ENCODE assay signal across 17 mouse cellular contexts in the genomic region with DNA sequence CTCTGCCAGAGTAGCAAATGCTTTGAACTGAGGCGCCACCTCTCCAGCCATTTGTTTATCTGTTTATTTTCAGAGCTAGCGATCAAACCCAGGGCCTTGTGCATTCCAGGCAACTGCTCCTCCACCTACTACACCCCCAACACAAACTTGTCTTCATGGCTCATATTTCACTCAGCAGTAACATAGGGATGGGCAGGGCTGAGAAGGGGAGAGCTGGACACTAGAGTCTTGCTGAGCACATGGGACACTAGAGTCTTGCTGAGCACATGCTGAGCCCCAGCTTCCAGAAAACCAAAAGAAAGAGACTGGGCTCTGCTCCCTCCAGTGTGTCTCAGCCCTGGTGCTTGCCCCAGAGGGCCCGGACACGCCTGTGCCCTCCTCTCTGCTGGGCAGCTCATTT. TPM values are rescaled to one million over a fixed set of nuclear protein-coding genes. Genes with fewer than 3 reads are reported as not detected.
DNase-seq lines count a peak whose midpoint lies in the region; ATAC-seq and TF ChIP-seq lines count a peak whose summit lies in the region.
"Had no signal": no experiment of that assay in that cellular context is flagged by ENCODE, and none has a peak within 500 bp of the region (broad histone marks: within the 10 kb centered on the region; RNA-seq: fewer than 3 reads in every experiment).

No protein-coding gene starts in this region.

- H3K9me3 ChIP-seq in heart, embryonic 10.5 days, result no peaks in the 10 kb centered on the region
- H3K9me3 ChIP-seq in kidney, postnatal 0 days (replicated peaks; ENCODE audit: low read length), result no peaks in the 10 kb centered on the region
- H3K9me3 ChIP-seq in embryonic facial prominence, embryonic 13.5 days, result no peaks in the 10 kb centered on the region
- H3K9me3 ChIP-seq in forebrain, embryonic 13.5 days (replicated peaks), result no peaks in the 10 kb centered on the region
- H3K9me3 ChIP-seq: heart, embryonic 12.5 days; liver, embryonic 12.5 days; lung, embryonic 15.5 days had no signal

- 49% methylated on average over 4 of the region's 4 CpGs for WGBS in heart, embryonic 10.5 days
- 37% methylated on average over 4 of the region's 4 CpGs for WGBS in kidney, postnatal 0 days
- WGBS in embryonic facial prominence, embryonic 13.5 days, result 52% methylated on average over 4 of the region's 4 CpGs
- 75% methylated on average over 4 of the region's 4 CpGs for WGBS in forebrain, embryonic 13.5 days

- H3K4me2 ChIP-seq in kidney, postnatal 0 days (ENCODE audit: low read length), result no peak overlapping the region
- no peak overlapping the region for H3K4me2 ChIP-seq in embryonic facial prominence, embryonic 13.5 days
- H3K4me2 ChIP-seq in myocyte (ENCODE audit: low read depth), result peak overlapping the region; percentile 47
- H3K4me2 ChIP-seq in forebrain, embryonic 13.5 days, result no peak overlapping the region
- H3K4me2 ChIP-seq: heart, embryonic 12.5 days; liver, embryonic 12.5 days; lung, embryonic 15.5 days; midbrain, embryonic 11.5 days had no signal

- peaks cover 9% of the 10 kb centered on the region for H3K27me3 ChIP-seq in heart, embryonic 10.5 days (ENCODE audit: insufficient read depth, poor library complexity, severe bottlenecking)
- no peaks in the 10 kb centered on the region for H3K27me3 ChIP-seq in kidney, postnatal 0 days (ENCODE audit: insufficient read depth, low read length)
- H3K27me3 ChIP-seq in embryonic facial prominence, embryonic 13.5 days, result no peaks in the 10 kb centered on the region
- H3K27me3 ChIP-seq in myocyte (ENCODE audit: control insufficient read depth, insufficient read depth, insufficient read length), result no peaks in the 10 kb centered on the region
- H3K27me3 ChIP-seq in forebrain, embryonic 13.5 days, result no peaks in the 10 kb centered on the region; the same call in 1 of the 2 replicates
- H3K27me3 ChIP-seq: heart, embryonic 12.5 days; lung, embryonic 15.5 days had no signal

- H3ac ChIP-seq in myocyte (ENCODE audit: control insufficient read depth, insufficient read length), result no peak overlapping the region

- H3K36me3 ChIP-seq in heart, embryonic 10.5 days, result no peaks in the 10 kb centered on the region
- H3K36me3 ChIP-seq in kidney, postnatal 0 days (ENCODE audit: insufficient read depth, low read length), result no peaks in the 10 kb centered on the region
- H3K36me3 ChIP-seq in embryonic facial prominence, embryonic 13.5 days, result no peaks in the 10 kb centered on the region
- H3K36me3 ChIP-seq in myocyte (ENCODE audit: control insufficient read depth, insufficient read depth), result no peaks in the 10 kb centered on the region
- H3K36me3 ChIP-seq in forebrain, embryonic 13.5 days (ENCODE audit: poor library complexity, severe bottlenecking), result no peaks in the 10 kb centered on the region
- H3K36me3 ChIP-seq: liver, embryonic 12.5 days; lung, embryonic 15.5 days had no signal

- ATAC-seq in kidney, postnatal 0 days (replicated peaks; ENCODE audit: low FRiP score, low read depth), result no peak
- ATAC-seq in embryonic facial prominence, embryonic 13.5 days (ENCODE audit: insufficient number of reproducible peaks, insufficient read depth, low FRiP score, low TSS enrichment, low read depth), result no peak
- no peak for ATAC-seq in forebrain, embryonic 13.5 days
- ATAC-seq: forebrain, postnatal 0 days; liver, embryonic 12.5 days had no signal

- no peak for DNase-seq in heart, embryonic 10.5 days (ENCODE audit: low spot score)
- no peak for DNase-seq in heart, postnatal 4 days
- peak; percentile 63 for DNase-seq in kidney, postnatal 0 days (ENCODE audit: low spot score)
- no peak for DNase-seq in kidney, adult 18-20 months
- DNase-seq: adrenal gland, adult 2 months; forebrain, postnatal 0 days; kidney, adult 11 months; retina, postnatal 1 day; right cerebral cortex, postnatal 4 days; thymus, adult 2 months had no signal

- H3K4me1 ChIP-seq in heart, embryonic 10.5 days, result peaks cover 82% of the 10 kb centered on the region
- H3K4me1 ChIP-seq in kidney, postnatal 0 days (replicated peaks; ENCODE audit: insufficient read depth, low read length), result peaks cover 10% of the 10 kb centered on the region; the same call in 1 of the 2 replicates
- peaks cover 64% of the 10 kb centered on the region for H3K4me1 ChIP-seq in embryonic facial prominence, embryonic 13.5 days
- peaks cover 34% of the 10 kb centered on the region for H3K4me1 ChIP-seq in forebrain, embryonic 13.5 days

- H3K4me3 ChIP-seq in heart, embryonic 10.5 days, result no peak overlapping the region
- no peak overlapping the region for H3K4me3 ChIP-seq in kidney, postnatal 0 days (replicated peaks; ENCODE audit: low read depth, low read length)
- no peak overlapping the region for H3K4me3 ChIP-seq in embryonic facial prominence, embryonic 13.5 days
- no peak overlapping the region for H3K4me3 ChIP-seq in myocyte
- no peak overlapping the region for H3K4me3 ChIP-seq in forebrain, embryonic 13.5 days
- H3K4me3 ChIP-seq: heart, embryonic 12.5 days; liver, embryonic 12.5 days; lung, embryonic 15.5 days had no signal

- peak; percentile 52 for TF ChIP-seq POLR2A in myocyte (IDR thresholded peaks at IDR 0.05; ENCODE audit: insufficient read length, low read depth)

- peak overlapping the region; percentile 65; the same call in 1 of the 2 replicates for H3K27ac ChIP-seq in heart, embryonic 10.5 days
- no peak overlapping the region for H3K27ac ChIP-seq in kidney, postnatal 0 days
- H3K27ac ChIP-seq in embryonic facial prominence, embryonic 13.5 days, result peak overlapping the region; percentile 57; the same call in 1 of the 2 replicates
- no peak overlapping the region for H3K27ac ChIP-seq in forebrain, embryonic 13.5 days
- H3K27ac ChIP-seq: liver, embryonic 12.5 days; lung, embryonic 15.5 days had no signal

- no peaks in the 10 kb centered on the region for H3K79me2 ChIP-seq in myocyte (ENCODE audit: control insufficient read depth, insufficient read depth)

- H3K9ac ChIP-seq in kidney, postnatal 0 days (ENCODE audit: low read depth, low read length), result no peak overlapping the region
- no peak overlapping the region for H3K9ac ChIP-seq in embryonic facial prominence, embryonic 13.5 days
- no peak overlapping the region for H3K9ac ChIP-seq in forebrain, embryonic 13.5 days
- H3K9ac ChIP-seq: forebrain, postnatal 0 days; heart, embryonic 12.5 days; liver, embryonic 12.5 days; lung, embryonic 15.5 days had no signal

- TF ChIP-seq CTCF in kidney, postnatal 0 days (IDR thresholded peaks at IDR 0.05; ENCODE audit: low read depth), result no peak

TF ChIP-seq in myocyte, 11 proteins besides CTCF, POLR2A, EP300 and RAD21:
- peak in 1 of 3 experiments; percentile 11 for TF ChIP-seq MYOG (IDR thresholded peaks at IDR 0.05; ENCODE audit: control insufficient read depth in 1 of 3, insufficient read depth in 1 of 3, insufficient read length in 2 of 3, low read depth in 2 of 3)
- TF ChIP-seq TCF3 (IDR thresholded peaks at IDR 0.05; ENCODE audit: insufficient read length, low read depth), result no peak
- TF ChIP-seq REST (IDR thresholded peaks at IDR 0.05; ENCODE audit: insufficient read depth, insufficient read length), result no peak
- no peak for TF ChIP-seq USF1 (IDR thresholded peaks at IDR 0.05; ENCODE audit: low read depth)
- TF ChIP-seq MYOD1 (IDR thresholded peaks at IDR 0.05; ENCODE audit: control insufficient read depth in 1 of 3, insufficient read length in 2 of 3, low read depth in 2 of 3), result no peak
- peak; percentile 43 for TF ChIP-seq POLR2AphosphoS2 (IDR thresholded peaks at IDR 0.05; ENCODE audit: insufficient read length, low read depth)
- no peak for TF ChIP-seq MAX (IDR thresholded peaks at IDR 0.05; ENCODE audit: low read depth)
- no peak for TF ChIP-seq E2F4 (IDR thresholded peaks at IDR 0.05; ENCODE audit: insufficient read depth)
- no peak for TF ChIP-seq CEBPB (IDR thresholded peaks at IDR 0.05; ENCODE audit: insufficient read depth, poor library complexity, severe bottlenecking)
- no peak for TF ChIP-seq TCF12 (IDR thresholded peaks at IDR 0.05; ENCODE audit: insufficient read depth, poor library complexity, severe bottlenecking)
- TF ChIP-seq SRF (IDR thresholded peaks at IDR 0.05; ENCODE audit: control insufficient read depth, insufficient read length, low read depth), result no peak
TF ChIP-seq in myocyte: peak in this region for 2.

RNA-seq across cellular contexts. Expression of a gene that starts 7.2 kb away (rescaled TPM):
- 1.00 and 2.2 TPM in 2 replicates for polyA plus RNA-seq in heart, embryonic 10.5 days (2016; fragmentation: Nextera tagmentation; extraction: Ambion mirVana)
- total RNA-seq in heart, postnatal 4 days (2021), result 10 to 100 TPM; 10.7 to 12.1 TPM
- 3.5 and 8.1 TPM in 2 replicates for polyA plus RNA-seq in kidney, postnatal 0 days (2015; fragmentation: Nextera tagmentation; extraction: Ambion mirVana)
- 3.5 and 4.0 TPM in 2 replicates for polyA plus RNA-seq in embryonic facial prominence, embryonic 13.5 days (2015; fragmentation: Nextera tagmentation; extraction: Ambion mirVana)
- 20.5 TPM for polyA plus RNA-seq in myocyte (2012; fragmentation: generic; extraction: Trizol)
- polyA plus RNA-seq in forebrain, embryonic 13.5 days (2015; fragmentation: Nextera tagmentation; extraction: Ambion mirVana), result 1.7 and 2.6 TPM in 2 replicates

RNA-seq across cellular contexts. Expression of a gene that starts 50.9 kb away (rescaled TPM):
- 129 and 140 TPM in 2 replicates for polyA plus RNA-seq in heart, embryonic 10.5 days (2016; fragmentation: Nextera tagmentation; extraction: Ambion mirVana)
- total RNA-seq in heart, postnatal 4 days (2021), result 100 to 1,000 TPM; 139 TPM
- polyA plus RNA-seq in kidney, postnatal 0 days (2015; fragmentation: Nextera tagmentation; extraction: Ambion mirVana), result 131 and 142 TPM in 2 replicates
- 150 and 163 TPM in 2 replicates for polyA plus RNA-seq in embryonic facial prominence, embryonic 13.5 days (2015; fragmentation: Nextera tagmentation; extraction: Ambion mirVana)
- 151 TPM for polyA plus RNA-seq in myocyte (2012; fragmentation: generic; extraction: Trizol)
- 126 and 141 TPM in 2 replicates for polyA plus RNA-seq in forebrain, embryonic 13.5 days (2015; fragmentation: Nextera tagmentation; extraction: Ambion mirVana)

RNA-seq across cellular contexts. Expression of a gene that starts 51.2 kb away (rescaled TPM):
- polyA plus RNA-seq in heart, embryonic 10.5 days (2016; fragmentation: Nextera tagmentation; extraction: Ambion mirVana), result 36.1 and 55.2 TPM in 2 replicates
- total RNA-seq in heart, postnatal 4 days (2021), result 100 to 1,000 TPM; 379 to 401 TPM
- polyA plus RNA-seq in kidney, postnatal 0 days (2015; fragmentation: Nextera tagmentation; extraction: Ambion mirVana), result 42.9 and 49.2 TPM in 2 replicates
- 22.5 and 25.0 TPM in 2 replicates for polyA plus RNA-seq in embryonic facial prominence, embryonic 13.5 days (2015; fragmentation: Nextera tagmentation; extraction: Ambion mirVana)
- polyA plus RNA-seq in myocyte (2012; fragmentation: generic; extraction: Trizol), result 42.2 TPM
- 16.3 and 21.0 TPM in 2 replicates for polyA plus RNA-seq in forebrain, embryonic 13.5 days (2015; fragmentation: Nextera tagmentation; extraction: Ambion mirVana)

Comparison
In these comparisons a context has a peak if more than half of its experiments do, and no peak if none do; other contexts are left out.
1. H3K27ac ChIP-seq: peak in heart, embryonic 10.5 days (single experiment) and embryonic facial prominence, embryonic 13.5 days (single experiment); none in kidney, postnatal 0 days (single experiment) and forebrain, embryonic 13.5 days (single experiment).